Mouse (Mus musculus) ES-Bruce4 (cell line): ENCODE measurements around the gene Arhgef2.

Source experiments
- EP300 ChIP-seq: IDR thresholded peaks from 2 replicates; pipeline ENCODE4 v1.6.1; 2011; ENCODE audit warnings: low read depth, low read length; ENCODE audit not compliant: insufficient read depth
- POLR2A ChIP-seq: IDR thresholded peaks from one replicate; pipeline ENCODE4 v1.8.1; 2011; ENCODE audit warnings: low read length; ENCODE audit not compliant: insufficient read depth

- TF ChIP-seq POLR2A (no peak), EP300 (peak; percentile 84)
Observed at GRCm38 (mm10) chr3:88643078-88643477, 37.3 kb downstream of the Arhgef2 start.
